Mouse (Mus musculus): Measurements from ENCODE around the gene Gm29427. TPM values are rescaled to one million over a fixed set of nuclear protein-coding genes. Genes with fewer than 3 reads are reported as not detected.
"Not testable (repeated sequence)": the region's sequence is repeated elsewhere in the genome, so short reads cannot be mapped to it uniquely, and the experiment has no call there.

The Gm29427 gene
- polyA plus RNA-seq, 1 experiment: not detected

DNA sequence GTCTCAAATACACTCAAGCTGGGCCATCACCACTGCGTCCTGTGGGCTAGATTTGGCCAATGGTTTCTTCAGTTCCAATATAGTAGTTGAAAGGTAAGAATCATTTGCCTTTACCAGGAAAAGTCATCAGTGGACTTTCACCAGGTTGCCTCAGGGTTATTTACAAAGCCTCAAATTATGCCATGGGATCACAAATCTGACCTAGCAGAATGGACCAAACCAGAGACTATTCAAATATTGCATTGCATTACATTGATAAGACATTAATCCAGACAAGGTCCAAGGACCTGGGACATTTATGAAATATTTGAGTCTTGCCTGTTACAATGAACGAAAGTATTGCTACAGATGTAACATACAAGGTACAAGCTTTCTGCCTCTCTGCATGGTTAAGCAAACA is 37.0 kb downstream of the Gm29427 start:
- H3K27me3 ChIP-seq (replicated peaks): peaks cover 7% of the 10 kb centered on the region
- TF ChIP-seq FLI1 (IDR thresholded peaks at IDR 0.05; ENCODE audit: low read length) (no peak), GATA1 (IDR thresholded peaks at IDR 0.05; ENCODE audit: borderline replicate concordance, low read length) (no peak)
- H3K4me3 ChIP-seq (replicated peaks): no peak overlapping the region
- H3K4me1 ChIP-seq: peaks cover 18% of the 10 kb centered on the region
- H3K36me3 ChIP-seq (replicated peaks; ENCODE audit: low read length): no peaks in the 10 kb centered on the region
- no peaks in the 10 kb centered on the region for H3K9me3 ChIP-seq

DNA sequence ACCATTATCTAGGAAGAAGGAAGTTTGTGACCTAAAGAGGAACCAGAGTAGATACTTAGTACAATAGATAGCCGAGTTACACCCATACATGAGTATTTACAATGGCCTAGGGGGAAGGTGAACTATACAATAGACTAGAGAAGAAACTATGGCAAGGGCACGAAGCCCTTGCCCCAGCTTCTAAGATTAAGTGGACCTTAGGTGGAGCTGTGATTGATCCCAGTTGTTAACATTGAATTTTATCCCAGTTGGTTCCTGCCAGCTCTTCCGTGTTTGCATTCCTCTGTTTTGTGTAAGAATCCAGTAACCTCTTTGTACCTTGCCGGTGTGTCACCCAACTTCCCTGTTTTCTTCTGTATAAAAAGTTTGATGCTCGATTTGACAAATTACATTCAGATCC is 52.0 kb downstream of the Gm29427 start:
- H3K36me3 ChIP-seq (replicated peaks; ENCODE audit: low read length); H3K4me1 ChIP-seq; H3K9me3 ChIP-seq; H3K4me3 ChIP-seq (replicated peaks); H3K27me3 ChIP-seq (replicated peaks): not testable (repeated sequence)

DNA sequence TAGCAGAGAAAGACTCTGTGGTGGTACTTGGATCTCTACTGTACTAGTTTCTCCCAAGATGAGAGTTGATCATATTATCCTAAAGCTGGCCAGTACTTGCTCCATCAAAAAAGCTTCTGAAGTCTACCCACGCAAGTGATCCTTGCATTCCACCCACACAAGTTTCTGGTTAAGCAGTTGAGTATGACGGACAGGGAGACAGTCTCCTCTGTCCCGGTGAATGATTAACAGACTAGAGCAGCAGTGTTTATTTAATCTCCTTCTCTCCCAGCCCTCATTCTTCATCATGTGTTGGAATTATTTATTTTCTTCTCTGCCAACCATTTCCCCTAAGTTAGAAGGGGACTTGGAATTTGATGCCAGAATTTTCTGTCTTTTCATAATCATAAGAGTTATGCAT is 54.1 kb downstream of the Gm29427 start, which contains the start of gene C4bp:
C4bp (minus strand) TSS at position 179 of the 400 bp plus-strand sequence.
- peaks cover 5% of the 10 kb centered on the region; the same call in 1 of the 2 replicates for H3K9me3 ChIP-seq
- no peaks in the 10 kb centered on the region for H3K36me3 ChIP-seq (replicated peaks; ENCODE audit: low read length)
- H3K4me1 ChIP-seq: no peaks in the 10 kb centered on the region
- no peaks in the 10 kb centered on the region for H3K27me3 ChIP-seq (replicated peaks)
- TF ChIP-seq GATA1 (IDR thresholded peaks at IDR 0.05; ENCODE audit: borderline replicate concordance, low read length): no peak
- no peak for TF ChIP-seq FLI1 (IDR thresholded peaks at IDR 0.05; ENCODE audit: low read length)
- no peak within 1 kb of the TSS for H3K4me3 ChIP-seq (replicated peaks)

DNA sequence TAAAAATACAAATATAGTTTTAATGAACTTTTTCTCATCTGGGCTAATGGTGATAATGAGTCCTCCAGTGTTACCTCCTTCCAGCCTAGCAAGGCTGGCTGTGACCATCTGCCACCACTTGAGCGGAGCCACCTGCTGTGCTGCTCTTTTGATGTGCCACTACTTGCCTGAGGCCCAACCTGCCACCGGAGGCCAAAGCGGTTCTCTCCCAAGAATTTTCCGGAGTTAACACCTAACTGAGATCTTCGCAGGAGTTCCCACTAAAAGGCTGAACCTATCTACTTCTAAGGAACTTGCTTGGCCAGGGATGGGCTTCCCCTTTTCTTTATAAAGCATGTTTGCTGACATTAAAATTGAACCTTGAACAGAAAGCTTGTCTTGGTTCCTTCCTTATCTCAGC is 56.0 kb downstream of the Gm29427 start:
- not testable (repeated sequence) for H3K36me3 ChIP-seq (replicated peaks; ENCODE audit: low read length); H3K27me3 ChIP-seq (replicated peaks); H3K4me1 ChIP-seq; H3K9me3 ChIP-seq; H3K4me3 ChIP-seq (replicated peaks)

DNA sequence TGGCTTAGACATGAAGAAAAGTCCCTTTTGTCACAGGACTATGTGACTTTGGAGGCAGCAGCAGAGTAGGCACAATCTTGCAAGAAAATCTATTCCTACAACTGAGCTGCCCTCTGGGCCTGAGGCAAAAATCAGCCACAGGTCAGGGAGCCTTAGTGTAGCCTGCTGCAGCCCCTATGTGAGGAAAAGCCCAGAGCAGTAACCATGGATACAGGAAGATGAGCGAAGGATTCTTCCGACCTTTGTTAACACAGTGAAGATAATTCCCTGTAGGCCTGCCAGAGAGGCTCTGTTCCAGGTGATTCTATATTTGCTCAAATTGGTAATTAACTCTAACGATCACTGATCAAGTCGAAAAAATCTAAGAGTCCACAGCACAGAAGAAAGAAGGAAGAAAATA is 71.5 kb downstream of the Gm29427 start:
- peaks cover 8% of the 10 kb centered on the region for H3K27me3 ChIP-seq (replicated peaks)
- H3K36me3 ChIP-seq (replicated peaks; ENCODE audit: low read length): no peaks in the 10 kb centered on the region
- no peak overlapping the region for H3K4me3 ChIP-seq (replicated peaks)
- H3K9me3 ChIP-seq: no peaks in the 10 kb centered on the region
- H3K4me1 ChIP-seq: no peaks in the 10 kb centered on the region
- TF ChIP-seq FLI1 (IDR thresholded peaks at IDR 0.05; ENCODE audit: low read length) (no peak), GATA1 (IDR thresholded peaks at IDR 0.05; ENCODE audit: borderline replicate concordance, low read length) (no peak)

DNA sequence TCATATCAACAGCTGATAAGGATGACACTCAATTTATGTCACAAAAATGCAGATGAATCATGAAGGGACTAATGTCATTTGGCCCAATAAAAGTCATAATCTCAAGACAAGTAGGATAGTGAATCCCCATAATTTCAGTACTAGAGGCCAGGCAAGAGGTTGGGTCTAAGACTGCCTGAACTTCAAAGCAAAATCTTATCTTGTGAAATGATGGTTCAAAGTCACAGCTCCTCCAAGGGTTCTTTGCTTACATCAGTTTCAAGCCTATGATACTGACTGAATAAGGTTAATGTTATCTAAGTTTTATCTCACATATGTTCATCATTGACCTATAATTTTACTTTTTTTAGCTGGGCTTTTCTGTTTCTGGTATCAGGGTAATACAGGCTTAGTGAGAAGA is 74.6 kb downstream of the Gm29427 start:
- H3K4me1 ChIP-seq: no peaks in the 10 kb centered on the region
- H3K4me3 ChIP-seq (replicated peaks): no peak overlapping the region
- no peak for TF ChIP-seq FLI1 (IDR thresholded peaks at IDR 0.05; ENCODE audit: low read length)
- no peak for TF ChIP-seq GATA1 (IDR thresholded peaks at IDR 0.05; ENCODE audit: borderline replicate concordance, low read length)
- H3K36me3 ChIP-seq (replicated peaks; ENCODE audit: low read length): no peaks in the 10 kb centered on the region
- no peaks in the 10 kb centered on the region for H3K9me3 ChIP-seq
- H3K27me3 ChIP-seq (replicated peaks): peaks cover 8% of the 10 kb centered on the region

DNA sequence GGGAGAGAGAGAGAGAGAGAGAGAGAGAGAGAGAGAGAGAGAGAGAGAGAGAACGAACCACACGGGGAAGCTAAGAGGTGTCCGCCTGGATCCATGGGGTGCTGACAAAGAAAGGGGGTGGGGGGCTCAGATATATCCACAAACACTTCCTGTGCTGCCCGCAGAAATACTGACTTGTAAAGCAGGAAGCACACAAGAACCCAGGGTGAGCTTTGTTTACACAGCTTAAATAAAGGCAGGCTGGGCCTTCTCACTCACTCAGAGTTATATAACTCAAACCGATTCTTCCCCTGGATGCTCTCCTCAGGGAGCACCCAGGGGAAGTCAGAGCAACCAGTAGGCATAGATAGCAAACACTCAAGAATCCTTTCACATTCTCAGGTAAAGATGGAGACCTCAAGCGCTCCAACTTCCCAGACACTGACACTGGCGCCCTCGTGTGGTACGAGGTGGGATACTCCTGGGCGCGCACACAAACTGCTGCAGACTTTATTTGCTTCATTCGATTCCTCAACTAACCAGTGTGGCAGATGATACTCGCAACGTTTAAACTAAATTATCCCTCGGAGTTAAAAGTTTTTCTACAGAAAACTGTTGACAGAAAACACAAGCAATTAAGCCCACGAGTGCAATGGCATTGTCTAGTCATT is 81.7 kb downstream of the Gm29427 start:
- Histone ChIP-seq H3K4me1 (peaks cover 19% of the 10 kb centered on the region), H3K4me3 (replicated peaks) (peak overlapping the region; percentile 60), H3K36me3 (replicated peaks; ENCODE audit: low read length) (no peaks in the 10 kb centered on the region), H3K27me3 (replicated peaks) (no peaks in the 10 kb centered on the region), H3K9me3 (no peaks in the 10 kb centered on the region)
- TF ChIP-seq FLI1 (IDR thresholded peaks at IDR 0.05; ENCODE audit: low read length): no peak
- TF ChIP-seq GATA1 (IDR thresholded peaks at IDR 0.05; ENCODE audit: borderline replicate concordance, low read length): no peak

DNA sequence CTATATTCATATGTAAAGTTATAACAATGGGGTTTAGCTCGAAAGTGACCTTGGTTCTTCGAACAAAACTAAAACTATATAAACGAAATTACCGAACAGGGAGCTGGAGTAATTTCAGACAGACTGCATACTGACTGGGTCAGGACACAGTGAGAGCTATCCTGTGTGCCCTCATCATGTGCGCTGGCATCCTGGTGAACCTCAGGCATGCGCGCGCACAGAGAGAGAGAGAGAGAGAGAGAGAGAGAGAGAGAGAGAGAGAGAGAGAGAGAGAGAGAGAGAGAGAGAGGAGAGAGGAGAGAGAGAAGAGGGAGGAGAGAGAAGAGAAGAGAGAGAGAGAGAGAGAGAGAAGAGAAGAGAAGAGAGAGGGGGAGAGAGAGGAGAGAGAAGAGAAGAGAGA is 82.3 kb downstream of the Gm29427 start:
- Histone ChIP-seq H3K27me3 (replicated peaks) (no peaks in the 10 kb centered on the region), H3K4me3 (replicated peaks) (no peak overlapping the region), H3K4me1 (peaks cover 19% of the 10 kb centered on the region), H3K9me3 (no peaks in the 10 kb centered on the region), H3K36me3 (replicated peaks; ENCODE audit: low read length) (no peaks in the 10 kb centered on the region)
- TF ChIP-seq FLI1 (IDR thresholded peaks at IDR 0.05; ENCODE audit: low read length): no peak
- no peak for TF ChIP-seq GATA1 (IDR thresholded peaks at IDR 0.05; ENCODE audit: borderline replicate concordance, low read length)

DNA sequence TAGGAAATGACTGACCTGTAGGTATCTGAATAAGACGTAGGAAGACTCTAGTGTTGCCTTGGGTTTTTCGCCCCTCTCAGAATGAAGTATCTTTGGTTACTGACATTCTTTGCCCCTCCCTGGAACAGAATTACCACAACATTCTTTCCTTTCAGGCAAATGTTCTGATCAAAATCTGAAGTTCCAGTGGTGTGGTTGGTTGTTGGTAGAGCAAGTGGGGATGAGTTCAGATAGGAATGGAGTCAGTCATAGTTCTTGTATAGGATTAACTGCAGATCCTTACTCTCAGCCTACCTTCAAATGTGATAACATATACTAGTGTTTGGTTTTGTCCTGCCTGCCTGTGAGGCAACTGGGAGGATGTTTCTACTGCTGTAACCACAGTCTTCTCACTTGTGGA is 86.1 kb downstream of the Gm29427 start, which contains the start of gene Zp3r:
Zp3r (minus strand) TSS at position 101 of the 400 bp plus-strand sequence.
- no peaks in the 10 kb centered on the region for H3K9me3 ChIP-seq
- TF ChIP-seq GATA1 (IDR thresholded peaks at IDR 0.05; ENCODE audit: borderline replicate concordance, low read length) (no peak), FLI1 (IDR thresholded peaks at IDR 0.05; ENCODE audit: low read length) (no peak)

More for the DNA sequence above, 86.1 kb downstream of the Gm29427 start, which contains the start of gene Zp3r:
- peaks cover 19% of the 10 kb centered on the region for H3K4me1 ChIP-seq
- no peaks in the 10 kb centered on the region for H3K27me3 ChIP-seq (replicated peaks)
- H3K4me3 ChIP-seq (replicated peaks): no peak within 1 kb of the TSS
- H3K36me3 ChIP-seq (replicated peaks; ENCODE audit: low read length): no peaks in the 10 kb centered on the region

Other genes with a start within 250 kb of the Gm29427 start
- gene Zp3r, start 86.2 kb downstream of the Gm29427 start, polyA plus RNA-seq (2012; ENCODE audit: insufficient read depth, low replicate concordance): not detected in 2 replicates
- not detected in 2 replicates for gene C4bp, start 54.2 kb downstream of the Gm29427 start, polyA plus RNA-seq (2012; ENCODE audit: insufficient read depth, low replicate concordance)
- gene Yod1, start 1.5 kb upstream of the Gm29427 start, polyA plus RNA-seq (2012; ENCODE audit: insufficient read depth, low replicate concordance): 0.95 and 2.4 TPM in 2 replicates
- 1.8 and 2.5 TPM in 2 replicates for gene Pfkfb2, start 13.5 kb upstream of the Gm29427 start, polyA plus RNA-seq (2012; ENCODE audit: insufficient read depth, low replicate concordance)
- 4.5 and 39.9 TPM in 2 replicates for gene AA986860, start 16.2 kb upstream of the Gm29427 start, polyA plus RNA-seq (2012; ENCODE audit: insufficient read depth, low replicate concordance)
- not detected in 2 replicates for gene Fcamr, start 85.1 kb upstream of the Gm29427 start, polyA plus RNA-seq (2012; ENCODE audit: insufficient read depth, low replicate concordance)
- gene Pigr, start 110.9 kb upstream of the Gm29427 start, polyA plus RNA-seq (2012; ENCODE audit: insufficient read depth, low replicate concordance): not detected in 2 replicates
- gene Fcmr, start 149.9 kb upstream of the Gm29427 start, polyA plus RNA-seq (2012; ENCODE audit: insufficient read depth, low replicate concordance): not detected in 2 replicates
- gene Il24, start 171.7 kb upstream of the Gm29427 start, polyA plus RNA-seq (2012; ENCODE audit: insufficient read depth, low replicate concordance): not detected in 2 replicates
- not detected in 2 replicates for gene Il20, start 195.7 kb upstream of the Gm29427 start, polyA plus RNA-seq (2012; ENCODE audit: insufficient read depth, low replicate concordance)
- gene Il19, start 224.3 kb upstream of the Gm29427 start, polyA plus RNA-seq (2012; ENCODE audit: insufficient read depth, low replicate concordance): not detected in 2 replicates

Data from megakaryocyte, embryonic 14.5 days (primary cell).